Mouse (Mus musculus): ENCODE data around the gene Klf9. TPM values are rescaled to one million over a fixed set of nuclear protein-coding genes. Genes with fewer than 3 reads are reported as not detected.

Klf9 gene
- polyA plus RNA-seq, 1 experiment from 2014 or later, result 1.4 TPM

MicroRNAs within 50 kb of the gene (microRNA counts, 519-probe panel; counts per million panel counts)
- microRNA mmu-miR-1192, result not detected

Small RNAs within 50 kb of the gene (microRNA-seq; reads per million reads assigned to microRNA genes)
- not detected for gene Mir1192

Other genes with a start within 250 kb of the Klf9 start
- 32.2 and 39.1 TPM in 2 replicates for gene Smc5, start 132.7 kb downstream of the Klf9 start, polyA plus RNA-seq (2016; fragmentation: Nextera tagmentation; extraction: Ambion mirVana)

All from heart, embryonic 10.5 days (tissue).